Mouse (Mus musculus): Measurements from ENCODE around the gene Abca14. TPM values are rescaled to one million over a fixed set of nuclear protein-coding genes. Genes with fewer than 3 reads are reported as not detected.

Gene Abca14
- not detected for total RNA-seq (2021)
- long read RNA-seq = 0 reads

DNA sequence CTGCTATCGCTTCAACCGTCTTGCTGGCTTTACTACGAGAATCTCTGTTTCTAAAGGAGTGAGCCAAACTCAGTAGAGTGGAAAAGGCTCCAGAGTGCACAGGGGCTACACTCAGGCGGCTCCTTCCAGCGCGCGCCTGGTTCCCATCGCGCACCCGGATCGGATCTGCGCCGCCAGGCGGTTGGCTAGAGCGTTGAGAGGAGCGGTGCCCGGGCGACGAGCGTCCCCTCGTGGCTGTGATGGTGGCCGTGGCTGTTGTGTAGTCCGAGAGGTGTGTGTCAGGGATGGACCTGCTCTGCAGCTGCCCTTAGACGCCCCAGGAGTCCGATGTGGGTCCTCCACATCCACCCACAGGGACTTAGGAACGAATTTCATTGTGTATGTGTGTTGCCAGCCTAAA is at the start of gene Abca14:
Gene Abca14 (plus strand): TSS at position 173 of the 400 bp plus-strand sequence.
- peak; percentile 79 to 93 for DNase-seq (ENCODE audit: low spot score in 2 of 2)

DNA sequence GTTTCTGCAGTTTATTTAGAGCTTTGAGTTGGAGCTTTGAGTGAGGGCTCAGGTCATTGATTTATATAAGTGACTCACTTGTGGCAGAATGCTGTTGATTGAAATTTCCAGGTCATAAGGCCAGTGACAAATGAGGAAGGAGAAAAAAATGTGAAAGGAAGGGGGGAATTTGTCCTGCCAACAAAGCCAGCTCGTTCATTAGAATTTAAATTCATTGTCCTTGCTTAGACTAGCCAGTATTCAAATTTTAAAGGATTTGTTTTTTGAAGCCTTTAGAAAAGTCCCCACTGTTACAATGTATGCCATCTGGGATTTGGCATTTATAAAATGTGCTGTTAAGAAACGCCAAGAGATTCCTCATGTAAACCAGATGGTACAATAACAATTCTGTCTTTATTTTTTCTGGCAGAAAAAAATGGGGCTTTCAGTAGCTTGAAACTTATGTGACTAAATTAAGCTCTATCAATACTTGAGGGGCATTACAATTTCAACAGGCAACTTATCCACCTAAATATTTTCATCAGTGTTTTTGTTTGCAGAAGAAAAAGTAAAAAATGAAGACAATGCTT is 46.8 kb upstream of the Abca14 start:
- peak in 1 of 2 experiments; percentile 66 for DNase-seq (ENCODE audit: low spot score in 2 of 2)

DNA sequence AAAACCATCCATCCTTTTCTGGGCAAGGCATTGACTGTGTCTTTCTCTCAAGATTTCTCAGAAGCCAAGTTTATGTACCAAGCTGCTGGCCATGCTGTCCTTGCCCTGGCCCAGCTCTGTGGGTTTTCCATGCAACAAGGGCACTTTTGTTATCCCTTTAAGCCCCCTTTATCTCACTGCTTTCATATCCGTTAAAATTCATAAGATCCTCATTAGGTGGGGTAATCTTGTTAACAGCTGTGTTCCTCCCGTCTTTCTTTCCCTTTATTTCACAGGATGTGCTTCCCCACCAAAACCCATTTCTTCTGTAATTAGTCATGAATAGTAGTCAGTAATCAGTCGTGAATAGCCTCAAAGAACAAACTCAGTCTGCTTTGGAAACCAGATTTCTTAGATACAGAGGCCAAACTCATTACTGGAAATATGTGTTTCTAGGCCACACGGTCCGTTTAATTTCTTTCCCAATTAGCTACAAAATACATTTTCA is 46.1 kb upstream of the Abca14 start:
- DNase-seq (ENCODE audit: low spot score in 2 of 2) = peak in 1 of 2 experiments; percentile 20

DNA sequence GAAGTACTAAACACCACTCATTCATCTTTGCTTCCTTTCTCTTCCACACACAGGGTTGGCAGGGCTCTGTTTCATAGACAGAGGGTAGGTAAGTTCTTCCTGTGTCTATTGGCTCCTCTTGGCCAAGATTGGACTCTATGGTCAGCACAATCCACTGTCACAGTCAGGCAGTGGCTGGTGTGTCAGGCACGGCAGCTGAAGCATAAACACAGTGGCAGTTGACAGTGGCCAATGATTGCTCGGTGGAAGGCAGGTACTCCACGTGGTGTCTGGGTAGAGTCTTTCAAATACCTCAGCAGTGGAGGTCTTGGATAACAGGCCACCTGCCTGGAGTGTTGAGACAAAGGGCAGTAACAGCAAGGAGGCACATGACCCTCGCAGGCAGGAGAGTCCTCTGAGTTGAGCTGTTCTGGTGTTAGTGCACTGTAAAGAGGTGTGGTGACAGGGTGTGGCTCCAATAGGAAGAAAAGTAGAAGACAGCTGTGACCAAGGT is 45.6 kb upstream of the Abca14 start:
- DNase-seq (ENCODE audit: low spot score in 2 of 2) = no peak

DNA sequence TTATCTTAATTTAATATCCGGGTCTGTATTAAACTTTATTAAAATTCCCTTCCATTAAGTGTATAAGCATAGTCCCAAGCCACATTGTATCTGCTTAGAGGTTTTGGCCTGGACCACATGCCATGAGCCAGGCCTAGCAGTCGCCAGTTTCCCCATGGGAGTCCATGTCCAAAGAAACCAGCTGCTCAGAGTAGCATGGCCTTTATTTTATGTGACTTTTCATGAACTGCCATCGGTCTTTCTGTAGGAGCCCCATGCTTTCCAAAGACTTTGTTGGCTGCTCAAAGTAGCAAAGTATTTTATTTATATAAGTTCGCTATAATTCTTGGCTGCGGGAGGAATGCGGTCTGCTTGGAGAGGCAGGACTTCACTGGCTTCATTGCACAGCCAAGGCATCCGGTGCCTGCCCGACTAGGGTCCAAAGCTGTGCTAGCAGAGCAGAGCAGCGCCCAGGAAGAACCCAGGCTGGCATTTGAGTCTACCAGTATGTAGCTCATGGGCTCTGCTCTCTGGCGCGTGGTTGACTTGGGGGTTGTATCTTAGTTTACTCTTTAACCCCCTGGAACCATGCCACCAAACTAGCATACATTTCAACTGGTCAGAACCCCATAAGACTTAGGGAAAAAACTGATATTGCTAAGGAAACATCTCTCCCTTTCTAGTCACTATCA is 40.0 kb upstream of the Abca14 start:
- no peak for DNase-seq (ENCODE audit: low spot score in 2 of 2)

DNA sequence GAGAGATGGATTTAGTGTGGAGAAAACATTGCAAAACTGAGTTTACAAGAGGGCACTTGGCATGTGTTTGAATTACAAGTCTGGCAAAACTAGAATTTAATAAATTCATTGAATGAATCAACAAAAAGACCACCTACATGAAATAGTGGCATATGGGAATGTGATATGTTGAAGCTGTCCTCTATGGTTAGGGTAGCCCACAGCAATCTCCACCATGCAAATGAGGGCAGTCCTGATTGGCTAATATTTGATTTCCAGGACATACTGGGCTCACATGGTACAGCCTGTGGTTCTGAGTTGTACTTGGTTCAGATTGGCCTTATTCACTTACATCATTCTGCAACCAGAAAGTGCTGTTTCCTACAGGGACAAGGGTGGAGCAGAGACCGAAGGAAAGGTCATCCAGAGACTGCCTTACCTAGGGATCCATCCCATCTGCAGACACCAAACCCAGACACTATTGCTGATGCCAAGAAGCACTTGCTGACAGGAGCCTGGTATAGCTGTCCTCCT is 31.5 kb upstream of the Abca14 start:
- DNase-seq (ENCODE audit: low spot score in 2 of 2) = no peak

DNA sequence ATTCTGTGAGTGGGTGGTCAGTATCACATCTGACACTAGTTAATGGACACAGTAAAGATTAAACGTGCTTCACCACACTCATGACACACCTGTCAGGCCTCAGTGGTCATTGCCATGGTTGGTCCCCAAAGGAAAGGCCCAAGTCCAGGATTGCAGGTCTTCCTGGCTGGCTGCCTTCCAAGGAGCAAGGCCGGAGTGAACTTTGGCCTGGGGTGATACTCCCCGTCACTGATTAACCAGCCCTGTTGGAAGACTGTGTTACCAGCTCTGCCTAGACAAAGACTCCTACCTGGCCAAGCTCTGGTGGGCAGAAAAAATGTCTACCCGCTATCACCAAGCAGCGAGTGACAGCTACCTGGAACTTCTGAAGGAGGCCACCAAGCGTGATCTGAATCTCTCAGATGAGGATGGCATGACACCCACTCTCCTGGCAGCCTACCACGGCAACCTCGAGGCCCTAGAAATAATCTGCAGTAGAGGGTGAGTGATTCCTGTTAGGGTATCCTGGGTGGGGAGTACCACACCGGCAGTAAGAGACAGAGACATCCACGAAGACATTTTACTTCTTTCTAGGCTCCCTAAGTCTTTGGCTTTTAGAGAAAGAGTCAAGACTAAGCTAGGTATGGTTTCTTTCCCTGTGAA is 30.0 kb upstream of the Abca14 start, which contains the start of gene Anks4b:
Gene Anks4b (plus strand): TSS at position 256 of the 642 bp plus-strand sequence.
- no peak for DNase-seq (ENCODE audit: low spot score in 2 of 2)

DNA sequence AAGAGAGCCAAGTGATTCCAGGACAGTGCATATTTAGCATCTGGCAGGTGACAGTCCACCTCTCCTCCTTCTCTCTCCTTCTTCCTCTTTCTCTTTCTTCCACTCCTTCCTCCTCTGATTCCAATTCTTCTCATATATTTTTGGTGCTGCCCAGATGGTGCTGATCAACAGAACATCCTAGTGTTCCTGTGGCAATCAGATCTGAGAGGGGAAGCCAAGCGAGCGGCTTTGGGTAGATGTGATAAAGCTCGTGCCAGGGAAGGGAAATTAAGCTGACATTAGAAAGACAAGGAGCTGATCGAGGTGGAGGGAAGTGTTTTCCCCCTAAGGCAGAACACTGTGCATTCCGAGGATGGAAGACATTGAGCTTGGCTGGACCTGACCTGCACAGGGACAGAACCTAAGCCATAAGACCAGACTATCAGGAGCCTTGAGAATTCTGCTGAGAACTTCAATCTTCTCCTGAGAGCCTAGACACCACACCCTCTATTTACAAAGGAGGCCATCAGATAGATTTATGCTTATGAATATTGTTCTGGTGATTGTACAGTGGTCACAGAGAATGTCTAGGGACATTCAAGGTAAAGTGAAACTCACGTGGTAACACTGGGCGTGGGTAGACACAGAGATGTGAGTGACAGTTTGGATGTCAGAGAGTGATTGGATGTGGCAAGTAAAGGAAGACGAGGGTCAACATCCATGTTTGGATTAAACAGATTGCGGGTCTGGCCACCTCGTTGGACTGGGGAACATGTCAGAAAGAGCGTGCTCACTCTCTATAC is 28.8 kb upstream of the Abca14 start:
- DNase-seq (ENCODE audit: low spot score in 2 of 2) = peak in 1 of 2 experiments; percentile 56

DNA sequence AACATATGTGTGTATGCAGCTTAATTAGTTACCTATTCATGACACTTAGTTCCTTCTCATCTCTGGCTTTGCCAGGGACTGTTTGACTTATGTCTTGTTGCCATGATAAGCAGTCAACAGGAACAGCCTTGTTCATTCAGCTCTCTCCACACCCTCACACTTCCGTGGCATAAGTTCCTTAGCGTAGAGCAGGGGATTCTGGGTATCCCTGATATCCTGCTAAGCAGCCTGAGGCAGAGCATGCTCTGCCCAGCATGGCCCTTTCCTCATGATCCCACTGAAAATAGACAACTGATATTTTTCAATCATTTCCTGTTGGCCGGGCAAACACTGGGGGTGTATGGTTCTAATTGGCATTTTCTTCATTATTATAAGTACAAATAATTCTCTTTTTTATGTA is 26.1 kb upstream of the Abca14 start:
- DNase-seq (ENCODE audit: low spot score in 2 of 2) = no peak

DNA sequence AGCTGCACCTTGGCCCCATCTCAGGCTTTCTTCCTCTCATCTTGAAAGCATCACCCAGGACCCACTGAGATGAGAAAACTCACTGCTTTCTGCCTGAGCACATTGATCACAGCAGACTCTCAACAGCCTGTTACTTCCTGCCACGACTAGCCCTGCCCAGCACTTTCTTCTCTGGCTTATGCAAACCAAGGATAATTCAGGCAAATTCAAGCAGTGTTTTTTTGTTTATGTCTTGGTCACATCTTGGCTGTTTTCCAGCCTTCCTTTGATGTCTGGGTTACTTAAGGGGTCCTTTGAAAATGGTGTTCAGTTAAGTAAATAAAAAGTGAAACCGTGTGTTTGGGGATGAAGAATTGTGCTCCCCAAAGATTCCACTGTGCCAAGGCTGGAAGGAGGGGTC is 24.8 kb upstream of the Abca14 start:
- DNase-seq (ENCODE audit: low spot score in 2 of 2) = no peak

DNA sequence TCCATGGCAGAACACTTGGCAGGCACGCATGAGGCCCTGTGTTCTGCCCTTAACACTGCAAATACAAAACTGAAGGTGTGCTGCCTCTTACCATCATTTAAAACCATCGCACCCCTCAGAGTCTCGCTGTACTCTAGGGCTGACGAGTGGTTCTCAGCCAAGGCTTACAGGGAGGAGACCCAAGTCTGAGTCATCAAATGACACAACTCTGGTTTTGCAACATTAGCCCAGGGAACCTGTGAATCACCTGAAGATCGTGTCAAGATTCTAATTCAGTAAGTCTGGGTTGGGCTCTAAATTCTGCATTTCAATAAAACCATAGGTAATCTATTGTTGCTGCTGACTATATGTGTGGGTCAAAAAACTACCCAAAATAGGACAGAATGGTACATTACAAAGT is 23.2 kb upstream of the Abca14 start:
- DNase-seq (ENCODE audit: low spot score in 2 of 2) = no peak

DNA sequence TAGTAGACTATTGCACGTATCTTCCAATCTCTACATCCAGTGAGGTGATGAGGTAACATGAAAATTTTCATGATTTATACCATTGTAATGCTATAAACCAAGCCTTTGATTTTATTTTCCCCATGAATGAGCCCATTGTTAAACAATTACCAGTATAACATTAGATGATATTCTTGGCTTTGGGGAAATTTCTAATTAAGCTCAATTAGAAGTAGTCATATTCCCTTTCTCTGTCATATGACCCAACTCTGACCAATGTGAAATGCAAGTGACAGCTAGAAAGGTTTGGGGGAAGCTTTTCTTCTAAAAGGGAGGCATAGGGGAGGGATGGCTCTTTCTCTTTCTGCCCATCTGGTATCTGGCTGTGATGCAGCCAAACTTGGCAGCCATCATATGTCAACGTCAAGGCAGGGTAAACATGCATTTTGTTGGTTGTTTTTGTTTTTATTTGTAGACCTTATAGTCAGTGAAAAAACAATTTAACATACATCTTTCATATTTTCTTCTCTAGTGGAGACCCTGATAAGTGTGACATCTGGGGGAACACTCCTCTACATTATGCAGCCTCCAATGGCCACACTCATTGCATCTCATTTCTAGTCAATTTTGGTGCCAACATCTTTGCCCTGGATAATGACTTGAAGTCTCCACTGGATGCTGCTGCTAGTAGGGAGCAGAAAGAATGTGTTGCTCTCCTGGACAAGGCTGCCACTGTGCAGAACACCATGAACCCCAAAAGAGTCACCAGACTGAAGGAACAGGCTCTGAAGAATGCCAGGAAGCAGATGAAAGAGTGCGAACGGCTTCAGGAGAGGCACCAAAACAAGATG is 22.1 kb upstream of the Abca14 start:
- DNase-seq (ENCODE audit: low spot score in 2 of 2) = no peak

DNA sequence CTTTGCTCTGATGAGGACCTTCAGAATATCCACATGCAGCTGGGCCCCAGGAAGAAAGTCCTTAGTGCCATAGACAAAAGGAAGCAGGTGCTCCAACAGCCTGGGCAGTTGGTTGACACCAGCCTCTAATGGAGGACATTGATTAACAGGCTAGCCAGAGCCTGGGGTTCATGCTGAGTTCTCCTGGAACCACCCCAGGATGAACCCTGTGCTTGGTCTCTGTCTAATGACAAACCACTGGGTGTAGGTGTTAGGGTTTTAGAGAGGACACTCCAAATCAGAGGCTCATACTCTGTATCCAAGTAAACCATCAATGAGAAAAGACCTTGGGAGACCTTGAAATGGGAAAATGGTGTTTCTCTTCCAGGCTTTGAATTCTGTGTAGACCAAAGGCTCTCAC is 20.9 kb upstream of the Abca14 start:
- DNase-seq (ENCODE audit: low spot score in 2 of 2) = no peak

DNA sequence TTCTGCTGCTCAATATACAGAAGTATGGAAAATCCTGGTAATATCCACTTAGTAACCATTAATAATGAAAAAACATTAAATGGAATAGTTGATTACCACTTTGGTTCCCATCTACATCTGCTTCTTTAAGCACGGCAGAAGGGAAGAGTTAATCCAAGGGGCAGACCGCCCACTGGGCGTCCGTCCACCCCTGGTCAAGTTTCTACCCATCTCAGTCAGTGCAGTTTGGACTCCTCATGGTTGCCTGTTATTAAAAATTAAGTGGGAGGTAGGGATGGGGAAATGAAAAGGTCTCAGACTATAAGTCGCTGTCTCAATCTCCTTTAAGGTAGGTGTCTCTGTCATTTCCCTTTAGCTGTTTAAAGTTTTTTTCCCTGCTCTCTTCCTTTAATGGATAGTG is 14.8 kb upstream of the Abca14 start:
- no peak for DNase-seq (ENCODE audit: low spot score in 2 of 2)

DNA sequence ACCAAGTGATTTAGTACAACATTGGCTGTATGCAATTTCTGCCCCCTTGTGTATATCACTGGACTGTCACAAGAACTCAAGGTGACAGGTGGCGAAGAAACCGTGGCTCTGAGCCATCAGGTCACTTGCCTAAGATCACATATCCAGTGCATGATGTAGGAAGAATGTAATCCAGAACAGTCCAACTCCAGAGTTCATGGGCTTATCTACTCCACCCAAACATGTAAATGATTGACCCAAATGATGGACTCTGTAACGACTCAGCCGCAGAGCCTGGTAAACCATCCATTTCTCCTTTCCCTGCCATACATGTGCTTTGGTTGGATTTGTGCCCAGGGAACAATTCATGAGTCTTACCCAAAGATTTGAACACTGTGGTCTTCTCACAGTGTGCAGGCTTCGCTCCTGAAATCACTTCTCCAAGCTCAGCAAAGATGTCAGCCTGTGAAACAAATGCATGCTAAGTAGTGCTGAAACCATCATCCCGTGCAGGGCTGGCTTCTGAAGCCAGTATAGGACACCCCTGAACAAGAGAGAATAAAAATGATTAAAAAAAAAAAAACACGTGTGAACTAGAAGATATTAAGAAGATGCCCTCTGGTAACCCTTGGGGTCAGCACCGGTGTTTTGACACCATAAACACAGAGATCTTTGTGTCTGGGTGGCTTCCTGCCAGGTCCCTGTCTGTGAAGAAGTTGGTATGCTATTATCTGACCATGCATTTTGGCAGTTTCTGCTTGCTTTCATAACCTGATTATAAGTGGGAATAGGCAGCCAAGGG is 14.2 kb upstream of the Abca14 start:
- no peak for DNase-seq (ENCODE audit: low spot score in 2 of 2)

DNA sequence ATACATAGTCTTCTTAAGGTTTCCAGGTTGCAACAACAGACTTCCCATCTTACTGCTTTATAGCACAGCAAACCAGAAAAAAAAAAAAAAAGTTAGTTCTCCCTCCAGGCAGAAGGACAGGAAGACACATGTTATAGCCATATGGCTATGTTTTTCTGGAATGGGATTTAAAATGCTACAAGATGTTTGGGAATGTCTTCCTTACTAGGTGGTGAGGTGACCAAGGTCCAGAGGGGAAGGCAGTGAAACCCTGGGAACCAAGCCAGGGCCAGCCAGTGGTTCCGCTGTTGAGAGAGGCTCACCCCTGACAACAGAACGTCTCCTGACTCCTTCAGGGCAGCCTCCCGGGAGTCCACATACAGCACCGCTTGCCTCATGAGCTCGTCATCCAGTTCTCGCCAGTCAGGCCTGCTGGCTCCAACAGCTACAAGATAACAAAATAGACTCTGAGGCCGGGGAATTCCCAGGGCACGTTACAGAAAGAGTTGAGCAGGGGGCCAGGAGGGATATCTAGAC is 13.6 kb upstream of the Abca14 start:
- no peak for DNase-seq (ENCODE audit: low spot score in 2 of 2)

DNA sequence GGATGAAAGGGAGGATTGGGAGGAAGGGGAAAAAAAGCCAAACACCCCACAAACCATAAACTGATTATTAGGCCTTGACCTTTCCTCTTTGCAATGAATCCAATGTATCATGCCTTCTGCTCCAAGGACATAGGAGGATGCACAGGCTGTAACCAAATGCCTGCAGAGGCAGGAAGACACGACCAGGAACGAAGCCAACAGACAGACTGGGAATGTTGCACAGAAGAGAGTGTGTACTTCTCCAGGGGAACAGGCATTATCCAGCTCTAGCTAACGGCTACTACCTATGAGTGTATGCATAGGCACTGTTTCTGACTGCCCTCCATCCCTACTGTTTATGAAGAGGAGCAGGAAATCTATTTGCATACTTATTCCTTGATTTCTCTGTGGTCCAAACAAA is 11.6 kb upstream of the Abca14 start:
- peak in 1 of 2 experiments; percentile 54 for DNase-seq (ENCODE audit: low spot score in 2 of 2)

DNA sequence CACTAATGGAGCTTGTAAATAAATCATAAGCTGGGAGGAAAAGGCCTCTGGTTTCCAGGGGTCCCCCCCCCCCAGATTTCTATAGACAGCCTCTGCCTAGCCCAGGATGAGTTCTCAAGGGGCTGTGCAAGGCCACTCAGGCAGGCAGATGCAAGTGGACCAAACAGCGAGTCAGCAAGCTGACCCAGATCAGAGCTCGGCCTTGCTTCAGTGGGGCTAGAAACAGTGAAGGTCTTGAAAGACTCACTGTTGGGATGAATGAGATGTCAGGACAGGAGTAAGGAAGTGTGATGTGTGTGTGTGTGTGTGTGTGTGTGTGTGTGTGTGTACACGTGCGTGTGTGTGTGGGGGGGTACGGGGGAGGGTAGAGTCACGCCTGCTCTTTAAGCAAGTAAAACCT is 10.9 kb upstream of the Abca14 start:
- DNase-seq (ENCODE audit: low spot score in 2 of 2) = no peak

DNA sequence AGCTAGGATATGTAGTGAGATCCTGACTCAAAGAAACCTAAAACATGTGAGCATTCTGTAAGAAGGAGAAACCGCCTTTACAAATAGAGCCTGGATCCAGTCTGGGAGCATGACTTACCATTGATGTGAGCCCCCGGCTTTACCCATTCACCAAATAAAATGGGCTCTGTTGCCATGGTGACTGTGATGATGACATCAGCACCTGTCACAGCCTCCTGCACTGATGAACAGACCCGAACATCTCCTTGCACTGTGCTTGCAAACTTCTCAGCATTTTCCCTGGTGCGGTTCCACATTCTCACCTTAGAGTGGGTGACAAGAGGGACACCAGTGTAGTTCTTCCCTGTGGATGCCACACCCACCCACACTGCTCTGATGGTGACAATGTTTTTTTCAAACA is 8.6 kb upstream of the Abca14 start:
- DNase-seq (ENCODE audit: low spot score in 2 of 2) = no peak
